Mouse (Mus musculus) mouse embryonic stem cell (cell line): ENCODE measurements around the gene Rps6kb2.

Experiments used
- in situ Hi-C, 2 experiments: fragments of 300-500 bp; cut with MboI; formaldehyde crosslinking; loops; 1 replicate in 1 of 2; 3 replicates in 1 of 2; pipeline ENCODE4 v1.14.3; 2019 to 2020; ENCODE audit warnings: low sequenced_read_pairs in 2 of 2, low pct_unique_long_range_greater_than_20kb in 1 of 2, mixed read lengths in 1 of 2; ENCODE audit not compliant: unreplicated experiment in 1 of 2

Gene Rps6kb2

DNA sequence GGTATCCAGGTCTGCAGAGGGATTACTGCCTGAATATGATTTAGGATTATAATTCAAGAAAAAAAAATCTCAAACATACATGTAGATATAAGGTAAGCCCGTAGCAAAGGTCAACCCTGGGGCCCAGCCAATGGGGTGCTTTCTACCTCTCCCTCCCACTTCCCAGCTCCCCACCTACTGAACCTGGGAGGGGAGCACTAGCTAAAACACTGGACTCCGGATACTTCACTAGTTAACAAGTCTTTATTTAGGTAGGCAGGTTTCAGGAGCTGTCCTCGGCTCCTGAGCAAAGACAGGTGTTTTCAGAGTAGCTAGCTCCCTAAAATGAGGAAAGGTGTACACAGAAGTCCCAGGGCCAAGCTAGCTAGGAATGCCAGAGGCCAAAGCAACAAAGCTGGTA lies 946 bp upstream of the Rps6kb2 start:
- in situ Hi-C loops = no loop called here

DNA sequence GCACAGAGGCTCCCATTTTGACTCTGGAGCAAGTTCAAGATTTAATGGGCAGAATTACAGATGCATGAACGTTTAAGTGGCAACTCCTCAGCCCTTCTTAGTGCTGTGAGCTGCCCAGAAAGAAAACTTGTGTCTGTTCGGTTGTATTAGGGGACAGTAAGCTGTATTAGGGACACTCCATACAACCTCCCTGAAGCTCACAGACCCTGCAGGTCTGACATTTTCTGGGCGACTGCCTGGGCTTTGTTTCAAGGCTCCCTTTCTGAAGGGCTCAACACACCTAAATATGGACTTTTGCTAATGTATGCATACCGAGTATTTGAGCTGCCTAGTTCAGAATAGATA lies 361 bp upstream of the Rps6kb2 start:
- in situ Hi-C loops = no loop called here

DNA sequence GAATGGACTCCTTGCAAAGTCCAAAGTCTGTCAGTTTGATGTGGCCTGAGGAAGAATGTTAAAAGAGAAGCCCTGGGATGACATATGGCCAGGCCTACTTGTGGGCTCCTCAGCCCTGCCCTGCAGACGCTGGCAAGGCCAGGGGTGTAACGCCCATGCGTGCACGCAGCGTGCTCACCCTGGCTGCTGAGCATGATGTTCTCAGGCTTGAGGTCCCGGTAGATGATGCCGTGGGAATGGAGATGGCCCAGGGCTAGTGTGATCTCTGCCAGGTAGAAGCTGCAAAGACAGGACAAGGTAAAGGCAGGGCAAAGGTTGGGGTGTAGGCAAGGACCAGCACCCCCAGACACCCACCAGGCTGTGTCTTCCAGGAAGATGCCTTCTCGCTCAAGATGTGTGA lies 4.1 kb downstream of the Rps6kb2 start:
- in situ Hi-C loops = no loop called here

DNA sequence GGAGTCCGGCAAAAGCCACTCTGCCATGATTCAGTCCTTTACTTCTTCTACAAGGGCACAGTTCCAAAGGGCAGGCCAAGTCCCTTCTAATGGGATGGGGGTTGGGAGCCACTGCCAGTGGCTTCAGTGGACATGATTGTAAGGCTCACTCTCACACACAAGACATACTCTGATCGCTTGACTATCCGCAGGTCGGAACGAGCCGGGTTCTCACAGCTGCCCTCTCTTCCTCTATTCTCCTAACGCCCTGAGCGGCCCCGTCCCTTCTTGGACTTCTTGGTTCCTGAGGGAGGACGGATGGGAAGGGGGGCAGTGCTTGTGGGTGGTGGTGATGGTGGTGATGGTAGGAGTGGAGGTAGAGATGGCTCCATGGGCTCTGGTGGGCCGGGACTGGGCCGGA lies 6.4 kb downstream of the Rps6kb2 start:
- in situ Hi-C loops = no loop called here

DNA sequence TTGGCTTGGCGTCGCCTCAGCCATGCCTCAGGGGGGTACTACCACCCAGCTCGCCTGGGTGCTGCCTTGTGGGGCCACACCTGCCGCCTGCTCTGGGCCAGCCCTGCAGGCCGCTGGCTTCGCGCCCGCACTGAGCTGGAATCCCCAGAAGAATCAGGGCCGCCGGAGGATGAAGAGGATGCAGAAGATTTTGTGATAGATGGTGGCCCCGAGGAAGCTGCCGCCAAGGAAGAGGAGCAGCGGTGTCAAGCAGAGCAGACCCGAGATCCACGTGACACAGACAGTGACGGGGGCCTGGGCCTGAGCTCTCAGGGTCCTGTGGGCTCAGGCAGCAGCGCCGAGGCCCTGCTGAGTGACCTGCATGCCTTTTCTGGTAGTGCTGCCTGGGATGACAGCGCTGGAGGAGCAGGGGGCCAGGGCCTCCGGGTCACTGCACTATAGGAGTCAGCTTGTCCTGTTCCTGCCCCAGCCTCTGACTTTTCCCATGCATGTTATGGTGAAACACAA lies 7.0 kb downstream of the Rps6kb2 start:
- in situ Hi-C loops = no loop called here

DNA sequence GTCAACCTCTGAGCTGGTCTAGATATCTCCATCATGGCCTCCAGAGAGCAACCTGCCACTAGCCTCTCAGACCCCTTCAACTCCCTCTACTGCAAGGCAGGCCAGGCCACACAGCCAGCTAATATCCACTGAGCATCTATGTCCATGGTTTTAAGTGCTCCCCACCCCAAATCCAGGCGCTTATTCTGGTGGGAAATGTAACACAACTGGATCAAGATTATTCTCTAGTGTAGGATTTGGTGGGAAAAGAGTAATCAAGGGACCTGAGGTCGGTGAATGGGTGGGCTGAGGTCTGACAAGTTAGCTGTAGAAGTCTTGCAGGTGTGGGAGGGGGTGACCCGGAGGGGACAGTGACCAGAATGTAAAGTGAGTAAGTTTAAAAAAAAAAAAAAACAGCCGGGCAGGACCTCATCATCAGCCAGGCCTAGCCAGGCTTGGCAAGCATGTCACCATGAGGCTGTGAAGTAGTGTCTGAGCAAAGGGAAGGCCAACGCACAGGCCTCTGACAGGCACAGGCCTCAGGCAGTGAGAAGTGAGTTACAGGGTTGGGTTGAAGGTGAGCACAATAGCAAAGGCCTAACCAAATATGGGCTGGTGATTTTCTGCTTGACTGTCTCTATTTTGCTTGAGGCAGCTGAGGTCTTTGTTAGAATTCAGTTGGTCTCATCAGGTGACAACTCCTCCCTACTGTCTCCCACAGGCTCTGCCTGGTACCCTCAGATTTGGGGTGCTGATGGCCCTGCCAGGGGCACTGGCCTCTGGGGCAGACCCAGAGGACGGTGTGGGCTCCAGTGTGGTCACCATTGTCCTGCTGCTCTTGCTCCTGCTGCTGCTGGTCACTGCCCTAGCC lies 7.7 kb downstream of the Rps6kb2 start:
- in situ Hi-C loops = no loop called here

DNA sequence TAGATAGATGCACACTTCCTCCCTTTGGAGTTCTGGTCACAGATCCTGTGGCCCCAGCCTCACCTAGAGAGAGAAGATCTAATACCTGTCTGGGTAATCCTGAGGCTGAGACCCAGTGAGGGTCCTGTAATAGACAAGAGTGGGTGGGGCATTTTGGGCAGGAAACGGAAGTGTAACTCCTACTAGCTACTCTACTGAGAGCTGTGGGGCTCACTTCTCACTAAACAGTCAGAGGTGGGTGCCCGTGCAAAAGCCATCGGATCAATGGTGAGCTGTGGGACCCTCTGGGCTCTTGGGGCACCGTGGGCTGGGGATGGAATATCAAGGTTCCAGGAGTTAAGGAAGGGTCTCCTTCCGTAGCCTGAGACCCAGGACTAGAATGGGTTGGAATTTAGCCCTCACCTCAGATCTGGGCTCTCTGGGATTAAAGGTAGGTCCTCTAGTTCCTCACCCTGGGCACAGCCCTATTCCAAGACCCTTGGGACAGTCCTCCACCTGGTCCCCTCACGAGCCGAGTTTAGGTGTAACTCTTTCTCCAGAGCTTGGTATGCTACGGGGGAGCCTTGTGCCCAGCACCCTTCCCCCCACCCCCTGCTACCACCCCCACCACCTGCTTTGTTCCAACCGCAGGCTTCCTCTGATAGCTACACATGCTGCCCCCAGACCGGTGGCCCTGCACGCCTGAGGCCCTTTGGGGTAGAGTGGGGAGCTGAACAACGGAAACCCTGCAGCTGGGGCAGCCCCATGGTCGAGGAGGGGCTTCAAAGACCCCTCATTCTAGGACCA lies 8.5 kb downstream of the Rps6kb2 start:
- in situ Hi-C loops = no loop called here

DNA sequence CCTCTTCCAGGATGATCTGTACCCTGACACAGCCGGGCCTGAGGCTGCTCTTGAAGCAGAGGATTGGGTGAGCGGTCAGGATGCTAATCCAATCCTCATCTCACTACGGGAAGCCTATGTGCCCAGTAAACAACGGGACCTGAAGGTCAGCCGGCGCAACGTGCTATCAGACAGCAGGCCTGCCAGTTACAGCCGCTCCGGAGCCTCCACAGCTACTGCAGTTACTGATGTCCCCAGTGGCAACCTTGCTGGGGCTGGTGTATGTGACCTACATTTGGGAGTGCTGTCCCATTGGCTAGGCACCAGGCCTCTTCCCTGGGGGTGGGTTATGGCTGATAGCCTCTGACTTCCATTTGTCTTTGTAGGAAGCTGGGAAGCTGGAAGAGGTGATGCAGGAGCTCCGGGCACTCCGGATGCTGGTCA lies 9.9 kb downstream of the Rps6kb2 start, which contains the start of gene Ptprcap:
Gene Ptprcap, plus strand, starts transcription at position 373 of the 423 bp plus-strand sequence.
- in situ Hi-C loops = no loop called here

DNA sequence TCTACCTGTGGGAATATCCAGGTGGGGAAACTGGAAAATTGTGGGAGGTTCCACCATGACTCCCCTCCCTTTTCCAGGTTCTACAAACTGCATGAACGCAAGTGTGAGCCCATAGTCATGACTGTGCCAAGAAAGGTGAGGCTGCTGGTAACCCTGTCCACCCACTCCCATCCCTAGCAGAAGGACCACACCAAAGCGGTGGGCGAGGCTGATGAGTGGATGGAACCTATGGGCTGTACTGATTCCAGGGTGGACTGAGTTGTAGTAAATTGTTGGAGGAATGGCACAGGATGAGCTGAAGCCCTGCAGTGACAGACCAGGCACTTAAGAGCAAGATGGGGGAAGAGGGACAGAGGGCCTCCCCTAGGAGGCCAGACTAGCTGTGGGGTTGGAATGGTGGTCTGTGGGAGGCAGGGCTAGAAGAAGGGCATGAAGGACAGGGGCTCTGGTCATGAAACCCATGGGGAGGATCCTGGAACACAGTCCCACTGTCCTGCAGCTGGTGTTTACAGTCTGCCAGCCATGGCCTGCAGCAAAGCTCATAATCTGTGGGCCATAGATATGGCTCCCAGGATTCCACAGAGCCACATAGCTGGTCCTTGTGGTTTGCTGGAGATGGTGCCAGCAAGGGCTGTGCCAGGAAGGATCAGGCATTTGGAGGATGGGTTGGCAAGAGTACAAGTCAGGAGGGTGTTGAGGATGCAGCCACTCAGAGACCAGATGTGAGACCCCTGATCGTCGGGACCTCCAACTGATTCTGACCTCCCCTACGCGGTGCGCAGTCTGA lies 10.5 kb downstream of the Rps6kb2 start:
- in situ Hi-C loops = no loop called here

DNA sequence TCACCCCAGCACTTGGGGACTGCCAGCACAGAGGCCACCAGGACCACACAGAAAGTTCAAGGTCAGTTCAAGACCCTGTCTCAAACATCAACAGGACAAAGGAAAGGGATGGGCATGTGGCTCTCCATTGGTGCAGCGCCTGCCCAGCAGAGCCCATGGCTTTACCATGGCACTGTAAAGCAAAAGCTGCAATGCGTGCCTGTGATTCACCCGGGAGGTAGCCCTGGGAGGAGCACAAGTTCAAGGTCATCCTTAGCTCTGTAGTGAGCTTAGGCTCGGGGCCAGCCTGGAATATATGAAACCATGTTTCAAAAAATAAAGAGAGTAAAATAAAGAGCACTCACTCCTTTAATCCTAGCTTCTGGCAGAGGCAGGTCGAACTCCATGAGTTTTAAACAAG lies 11.3 kb downstream of the Rps6kb2 start:
- in situ Hi-C loops = no loop called here

DNA sequence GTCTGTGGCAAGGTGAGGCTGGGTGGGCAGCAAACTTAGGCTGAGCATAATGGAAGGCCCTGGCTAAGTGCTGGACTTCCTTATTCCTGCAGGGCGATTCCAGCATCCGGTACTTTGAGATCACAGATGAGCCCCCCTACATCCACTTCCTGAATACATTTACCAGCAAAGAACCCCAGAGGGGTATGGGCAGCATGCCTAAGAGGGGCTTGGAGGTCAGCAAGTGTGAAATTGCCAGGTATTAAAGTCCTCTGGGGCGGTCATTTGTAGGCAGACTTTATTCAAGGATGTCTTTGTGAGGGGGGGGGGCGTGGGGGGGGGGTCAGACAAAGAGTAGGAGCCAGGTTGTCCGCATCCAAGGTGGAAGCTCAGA lies 11.7 kb downstream of the Rps6kb2 start:
- in situ Hi-C loops = no loop called here

DNA sequence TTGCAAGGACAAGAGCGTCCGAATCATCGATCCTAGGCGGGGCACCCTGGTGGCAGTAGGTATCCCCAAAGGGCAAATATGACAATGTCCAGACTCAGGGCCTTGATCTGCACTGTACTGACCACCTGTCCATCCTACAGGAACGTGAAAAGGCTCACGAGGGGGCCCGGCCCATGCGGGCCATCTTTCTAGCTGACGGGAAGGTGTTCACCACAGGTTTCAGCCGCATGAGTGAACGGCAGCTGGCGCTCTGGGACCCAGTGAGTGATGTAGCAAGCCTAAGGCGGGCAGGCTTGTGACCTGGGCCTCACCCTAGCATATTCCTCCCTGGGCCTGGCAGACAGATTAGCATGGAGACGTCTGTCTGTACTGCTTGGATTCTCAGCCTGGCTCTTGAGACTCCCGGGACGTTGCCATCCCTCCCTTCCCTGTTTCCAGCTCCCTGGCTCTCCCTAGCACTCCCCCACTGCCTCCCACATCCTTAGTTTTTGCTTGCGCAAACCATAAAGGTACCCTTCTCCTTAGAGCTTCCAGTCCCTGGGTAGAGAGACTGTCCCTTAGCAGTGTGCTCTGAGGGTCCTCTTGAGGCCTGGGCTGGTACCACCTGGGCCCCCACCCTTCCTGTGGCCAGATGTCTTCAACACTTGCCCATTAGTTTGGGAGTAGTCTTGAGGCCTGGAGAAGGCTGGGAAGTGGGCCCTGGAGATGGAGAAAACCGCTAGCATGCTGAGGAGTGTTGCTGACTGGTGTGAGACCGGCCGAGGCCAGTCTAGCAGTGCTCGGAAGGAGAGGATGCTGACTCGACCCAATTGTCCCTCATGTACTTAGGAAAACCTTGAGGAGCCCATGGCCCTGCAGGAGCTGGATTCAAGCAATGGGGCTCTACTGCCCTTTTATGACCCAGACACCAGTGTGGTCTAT lies 12.3 kb downstream of the Rps6kb2 start:
- in situ Hi-C loops = no loop called here

DNA sequence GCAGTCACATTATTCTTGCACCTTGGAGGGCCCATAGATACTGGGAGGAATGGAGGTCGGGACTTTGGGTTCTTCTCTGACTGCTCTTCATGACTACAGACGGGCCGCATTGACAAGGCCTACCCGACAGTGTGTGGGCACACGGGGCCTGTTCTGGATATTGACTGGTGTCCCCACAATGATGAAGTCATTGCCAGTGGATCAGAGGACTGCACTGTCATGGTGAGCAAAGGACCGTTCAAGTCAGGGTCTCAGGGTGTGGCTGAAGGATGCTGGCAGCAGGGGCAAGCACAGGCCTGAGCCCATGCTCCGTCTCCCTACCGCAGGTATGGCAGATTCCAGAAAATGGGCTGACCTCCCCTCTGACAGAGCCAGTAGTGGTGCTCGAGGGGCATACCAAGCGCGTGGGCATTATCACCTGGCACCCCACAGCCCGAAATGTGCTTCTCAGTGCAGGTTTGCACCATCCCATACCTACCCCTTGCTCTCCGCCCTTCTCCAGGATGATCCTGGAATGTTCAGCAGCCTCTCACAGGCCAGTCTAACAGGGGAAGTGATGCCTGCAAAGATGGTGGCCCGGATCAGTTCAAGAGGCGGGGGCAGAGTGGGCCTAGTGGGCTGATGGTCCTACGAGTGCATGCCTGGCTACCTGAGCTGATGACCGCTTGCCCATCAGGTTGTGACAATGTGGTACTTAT lies 13.2 kb downstream of the Rps6kb2 start:
- in situ Hi-C loops = no loop called here

DNA sequence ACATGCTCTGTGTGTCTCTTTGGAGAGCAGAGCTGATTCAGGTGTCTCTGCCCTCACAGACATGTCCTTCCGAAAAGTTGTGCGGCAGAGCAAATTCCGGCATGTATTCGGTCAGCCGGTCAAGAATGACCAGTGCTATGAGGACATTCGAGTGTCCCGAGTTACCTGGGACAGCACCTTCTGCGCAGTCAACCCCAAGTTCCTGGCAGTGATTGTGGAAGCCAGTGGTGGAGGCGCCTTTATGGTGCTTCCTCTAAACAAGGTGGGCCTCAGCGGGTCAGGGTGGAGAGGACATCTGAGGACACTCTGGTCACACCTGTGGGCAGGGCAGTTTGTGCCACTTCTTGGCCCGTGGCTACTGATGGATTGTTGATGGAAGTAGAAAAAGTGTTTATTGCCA lies 13.9 kb downstream of the Rps6kb2 start:
- in situ Hi-C loops = no loop called here

DNA sequence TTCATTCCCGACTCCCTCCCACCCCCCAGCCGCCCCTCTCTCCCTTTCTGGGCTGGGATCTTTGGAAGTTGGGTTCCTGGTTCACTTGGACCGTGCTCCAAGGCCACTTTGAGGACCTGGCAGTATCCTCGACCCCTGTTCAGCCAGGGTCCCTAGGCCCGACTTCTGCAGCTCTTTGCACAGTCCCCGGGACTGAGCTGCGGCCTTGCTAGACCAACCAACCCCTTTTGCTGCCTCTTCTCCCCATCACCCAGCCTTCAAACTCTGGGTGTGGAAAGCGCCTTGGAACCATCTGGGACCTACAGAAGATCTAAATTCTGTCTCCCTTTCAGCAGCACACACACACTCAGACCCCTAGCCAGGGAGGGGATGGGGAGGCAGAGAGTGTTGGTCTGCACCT lies 14.3 kb downstream of the Rps6kb2 start:
- in situ Hi-C loops = no loop called here

DNA sequence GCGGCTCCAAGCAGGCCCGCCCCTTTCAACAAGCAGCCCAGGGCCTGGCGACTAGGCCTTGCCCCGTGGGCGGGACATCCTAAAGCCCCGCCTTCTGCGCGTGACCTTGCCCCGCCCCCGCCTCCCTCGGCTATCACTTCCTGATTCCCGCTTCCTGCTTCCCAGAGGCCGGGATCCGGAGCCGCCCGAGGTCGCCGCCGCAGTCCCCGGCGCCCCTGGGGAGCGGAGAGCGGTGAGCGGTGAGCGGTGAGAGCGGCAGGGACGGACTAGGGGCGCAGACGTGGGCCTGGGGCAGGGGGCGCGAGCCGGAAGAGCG lies 14.7 kb downstream of the Rps6kb2 start, which contains the start of gene Coro1b:
Gene Coro1b, plus strand, starts transcription at position 129 of the 316 bp plus-strand sequence.
- in situ Hi-C loops = no loop called here

DNA sequence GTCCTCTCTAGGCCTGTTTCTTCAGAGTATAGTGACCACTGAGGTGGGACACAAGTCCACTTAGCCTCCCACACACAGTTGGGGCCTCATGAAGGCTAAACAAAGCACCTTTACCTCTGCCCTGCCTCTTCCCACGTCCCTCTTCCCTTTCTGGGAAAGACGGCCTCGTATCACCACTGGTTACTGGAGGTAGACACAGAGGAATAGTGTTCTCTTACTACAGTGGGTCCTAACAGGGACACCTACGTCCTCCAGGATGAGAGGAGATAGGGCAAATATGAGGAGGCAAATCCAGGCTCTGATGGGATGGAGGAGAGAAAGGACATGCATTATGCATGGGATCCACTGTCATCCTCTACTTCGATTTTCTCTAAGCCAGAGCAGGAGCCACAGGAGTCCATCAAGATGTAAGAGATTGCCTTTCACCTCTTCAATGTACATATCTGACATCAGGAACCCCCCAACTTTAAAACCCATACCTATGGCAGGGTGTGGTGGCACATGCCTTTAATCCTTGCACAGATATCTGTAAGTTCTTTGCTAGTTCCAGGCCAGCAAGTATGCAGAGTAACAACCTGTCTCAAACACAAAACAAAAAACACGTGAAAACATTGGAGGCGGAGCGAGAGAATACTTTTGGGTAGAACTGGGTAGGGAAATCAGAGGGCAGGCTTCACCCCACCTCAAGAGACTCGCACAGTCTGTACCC lies 15.2 kb downstream of the Rps6kb2 start:
- in situ Hi-C loops = no loop called here
